Mouse (Mus musculus): ENCODE data around the gene Scgb2b7.
"Not testable (repeated sequence)": the region's sequence is repeated elsewhere in the genome, so short reads cannot be mapped to it uniquely, and the experiment has no call there.

Gene Scgb2b7

DNA sequence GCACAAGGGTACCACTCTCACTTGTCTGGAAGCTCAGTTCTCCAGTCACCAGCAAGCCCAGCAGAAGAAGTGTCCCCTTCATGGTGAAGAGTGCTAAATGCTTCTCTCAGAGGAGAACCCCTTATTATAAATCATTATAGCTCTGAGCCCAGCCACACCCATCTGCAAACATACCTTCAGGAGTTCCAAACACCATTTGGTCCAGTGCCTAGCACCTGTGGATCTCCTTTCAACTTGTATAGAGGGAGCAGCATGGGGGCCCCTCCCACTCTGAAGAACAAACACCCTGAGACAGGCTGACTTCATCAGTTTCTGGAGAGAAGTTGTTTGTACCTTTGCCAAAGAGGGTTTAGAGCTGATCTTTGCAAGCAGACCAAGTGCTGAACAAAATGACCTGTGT lies at the start of gene Scgb2b7:
Scgb2b7 (minus strand) TSS at position 101 of the 400 bp plus-strand sequence.
- DNase-seq (ENCODE audit: low spot score): not testable (repeated sequence)

GRCm38 (mm10) chr7:31712365-31712764 lies 6.8 kb upstream of the Scgb2b7 start, which contains the start of gene Scgb1b7:
Gene Scgb1b7, plus strand, starts transcription at chr7:31712665.
- DNase-seq (ENCODE audit: low spot score): not testable (repeated sequence)
